Mouse (Mus musculus) lung, postnatal 0 days (tissue): ENCODE results near the gene Tor1aip1.

Source experiments
- CTCF ChIP-seq: IDR thresholded peaks from 2 replicates; pipeline ENCODE4 v1.5.1; 2016; ENCODE audit warnings: antibody characterized with exemption, mild to moderate bottlenecking
- EP300 ChIP-seq: IDR thresholded peaks from 2 replicates; pipeline ENCODE4 v1.6.1; 2016; ENCODE audit warnings: antibody characterized with exemption, mild to moderate bottlenecking, control low read depth

DNA sequence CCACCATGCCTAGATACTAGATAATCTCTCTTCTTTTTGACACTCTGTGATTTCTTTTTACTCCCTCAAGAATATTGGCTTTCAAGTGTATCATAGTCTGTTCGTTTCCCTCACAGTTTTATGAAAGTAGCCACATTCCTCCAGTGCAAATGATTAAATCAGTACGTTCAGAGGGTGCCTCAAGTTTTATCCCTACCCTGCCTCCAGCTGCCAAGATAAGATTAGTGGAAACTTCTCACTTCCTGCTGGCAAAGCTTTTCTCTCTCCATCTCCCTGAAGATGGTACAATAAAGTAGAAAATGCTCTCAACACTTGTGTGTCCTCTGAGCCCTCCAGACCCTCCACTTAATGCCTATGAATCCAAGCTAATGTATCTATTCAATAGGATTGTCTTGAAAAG, 61.3 kb downstream of the Tor1aip1 start:
- TF ChIP-seq EP300: no peak
- TF ChIP-seq CTCF: no peak
